Mouse (Mus musculus) heart, adult 2 months (tissue): ENCODE measurements around the gene Gpi1. TPM values are rescaled to one million over a fixed set of nuclear protein-coding genes. Genes with fewer than 3 reads are reported as not detected.

ENCODE experiments used
- DNase-seq, 2 experiments: peaks; one replicate each; pipeline ENCODE4 v3.0.0; 2021
- H3K27ac ChIP-seq: fragments of 200-600 bp; 2 replicates; pipeline ENCODE4 v1.8.1; 2022
- H3K27me3 ChIP-seq: fragments of 200-500 bp; 2 replicates; pipeline ENCODE4 v1.6.1; 2012; ENCODE audit warnings: mild to moderate bottlenecking, low read length, inconsistent platforms, mixed read lengths; ENCODE audit not compliant: control insufficient read depth, insufficient read depth
- H3K36me3 ChIP-seq: fragments of 200-500 bp; 2 replicates; pipeline ENCODE4 v1.6.1; 2012; ENCODE audit warnings: low read length, inconsistent platforms; ENCODE audit not compliant: control insufficient read depth, insufficient read depth
- H3K4me1 ChIP-seq: fragments of 200-500 bp; 2 replicates; pipeline ENCODE4 v1.6.1; 2011; ENCODE audit warnings: low read length; ENCODE audit not compliant: control insufficient read depth, insufficient read depth
- H3K4me3 ChIP-seq: fragments of 200-600 bp; 2 replicates; pipeline ENCODE4 v1.8.1; 2022
- H3K79me2 ChIP-seq: fragments of 200-500 bp; replicated peaks from 2 replicates; pipeline ENCODE4 v1.6.1; 2012; ENCODE audit warnings: mild to moderate bottlenecking, inconsistent platforms, low read length, moderate library complexity, mixed read lengths; ENCODE audit not compliant: control insufficient read depth, insufficient read depth
- H3K9ac ChIP-seq: fragments of 200-500 bp; 2 replicates; pipeline ENCODE4 v1.6.1; 2012; ENCODE audit warnings: low read depth, mild to moderate bottlenecking, control low read depth, inconsistent platforms, low read length, mixed read lengths
- CTCF ChIP-seq: fragments of 200-600 bp; IDR thresholded peaks from 2 replicates; pipeline ENCODE4 v1.8.1; 2022; ENCODE audit warnings: antibody characterized with exemption, mild to moderate bottlenecking, moderate library complexity
- EP300 ChIP-seq: fragments of 200-500 bp; IDR thresholded peaks from 2 replicates; pipeline ENCODE4 v1.6.1; 2011; ENCODE audit warnings: low read depth, low read length, control low read depth; ENCODE audit not compliant: insufficient read depth
- POLR2A ChIP-seq: fragments of 200-500 bp; IDR thresholded peaks from 2 replicates; pipeline ENCODE4 v1.6.1; 2011; ENCODE audit warnings: mild to moderate bottlenecking, low read depth, low read length, control low read depth; ENCODE audit not compliant: insufficient read depth
- WGBS: fragments of 180-500 bp; shearing (Covaris S2); methylation state at CpG from one replicate; pipeline ENCODE4 v1.1.7; 2018; 5-methylcytosine and 5-hydroxymethylcytosine counted together
- intact Hi-C: fragments of 180-260 bp; cut with DNase I; formaldehyde crosslinking; loops from one replicate; pipeline ENCODE4 v1.15.1; 2025
- polyA plus RNA-seq: library from polyadenylated mRNA; depleted of rRNA; stranded (reverse); fragments of >200 nt; gene quantifications from 2 replicates; pipeline ENCODE4 v1.2.3, GENCODE M21; 2012
- total RNA-seq, 2 experiments: library from RNA; stranded (reverse); gene quantifications; 2 replicates each; pipeline ENCODE4 v1.2.3; 2021

The Gpi1 gene
- total and polyA plus RNA-seq, 3 experiments, result 442 to 591 (median 480) TPM

- no peak overlapping the region for H3K4me3 ChIP-seq
- intact Hi-C loops, result no loop called here
- peak overlapping the region; percentile 12 for H3K9ac ChIP-seq
- H3K4me1 ChIP-seq, result peaks cover 16% of the 10 kb centered on the region
- DNase-seq, result peak in 1 of 2 experiments; percentile 31
- H3K27me3 ChIP-seq, result no peaks in the 10 kb centered on the region
- H3K36me3 ChIP-seq, result peaks cover 11% of the 10 kb centered on the region
- TF ChIP-seq POLR2A (no peak), EP300 (no peak), CTCF (no peak)
- no peaks in the 10 kb centered on the region; the same call in 1 of the 2 replicates for H3K79me2 ChIP-seq
- no peak overlapping the region for H3K27ac ChIP-seq
- 15% methylated on average over 8 of the region's 9 CpGs for whole genome bisulfite sequencing
Measured at GRCm38 (mm10) chr7:34228641-34229040, 1.5 kb downstream of the Gpi1 start.

DNA sequence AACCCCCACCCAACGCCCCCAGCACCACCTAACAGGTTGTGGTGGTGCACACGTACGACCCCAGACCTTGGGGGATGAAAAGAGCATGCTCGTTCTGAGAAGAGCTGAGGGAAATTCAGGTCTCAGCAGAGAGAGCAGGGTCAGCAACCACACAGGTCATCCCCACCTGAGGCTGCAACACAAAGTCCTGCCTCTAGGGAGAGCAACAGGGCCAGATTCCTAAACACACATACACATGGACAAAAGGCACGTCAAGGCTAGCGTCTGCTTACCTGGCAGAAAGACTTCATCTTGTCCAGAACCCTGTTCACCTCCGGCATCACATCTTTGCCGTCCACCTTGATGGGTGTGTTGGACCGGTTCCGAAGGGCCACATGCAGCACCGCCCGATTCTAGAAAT lies 3.3 kb downstream of the Gpi1 start:
- Histone ChIP-seq H3K4me3 (no peak overlapping the region), H3K9ac (no peak overlapping the region), H3K27ac (no peak overlapping the region), H3K27me3 (no peaks in the 10 kb centered on the region), H3K4me1 (peaks cover 11% of the 10 kb centered on the region), H3K36me3 (peaks cover 11% of the 10 kb centered on the region), H3K79me2 (no peaks in the 10 kb centered on the region; the same call in 1 of the 2 replicates)
- WGBS, result 82% methylated on average over 12 of the region's 12 CpGs
- intact Hi-C loops, result no loop called here
- TF ChIP-seq POLR2A, result no peak
- TF ChIP-seq CTCF, result peak; percentile 28
- no peak for TF ChIP-seq EP300
- no peak for DNase-seq

DNA sequence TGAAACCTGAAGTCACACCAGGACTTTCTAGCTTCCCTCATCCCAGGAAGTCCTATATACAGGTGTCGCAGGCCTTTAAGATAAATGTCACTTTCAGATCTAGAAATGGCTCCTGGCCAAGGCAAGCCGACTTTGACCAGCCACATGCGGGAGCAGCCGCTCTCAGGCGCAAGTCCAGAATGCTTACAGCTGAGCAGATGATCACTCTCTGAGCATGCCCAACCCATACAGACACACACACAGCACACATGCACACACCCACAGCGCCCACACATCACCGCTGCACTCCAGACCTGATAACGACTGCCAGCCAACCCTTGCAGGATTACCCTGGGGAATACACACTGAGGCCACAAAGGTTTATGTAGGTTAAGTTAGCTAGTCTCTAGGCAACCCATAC lies 4.0 kb downstream of the Gpi1 start:
- H3K9ac ChIP-seq, result no peak overlapping the region
- H3K27ac ChIP-seq, result no peak overlapping the region

DNA sequence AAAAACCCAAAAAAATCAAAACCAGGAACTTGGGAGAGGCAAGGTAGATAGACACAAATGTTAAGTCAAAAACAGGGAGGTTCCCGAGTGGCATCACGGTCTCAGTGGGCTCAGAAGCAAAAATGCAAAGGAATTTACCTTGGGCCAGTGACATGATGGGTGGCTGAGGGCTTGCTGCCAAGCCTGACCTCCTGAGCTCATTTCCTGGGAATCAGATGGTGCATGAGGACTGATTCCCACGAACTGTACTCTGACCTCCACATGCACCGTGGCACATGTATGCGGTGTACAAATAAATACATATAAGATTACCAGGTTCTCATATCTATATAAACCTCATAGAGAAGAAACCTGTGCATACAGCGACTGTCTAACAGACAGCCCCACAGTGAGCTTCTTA lies 5.8 kb downstream of the Gpi1 start:
- TF ChIP-seq POLR2A, result no peak
- no peak for TF ChIP-seq CTCF
- no peak for TF ChIP-seq EP300
- 77% methylated on average over 6 of the region's 6 CpGs for WGBS
- Histone ChIP-seq H3K27ac (no peak overlapping the region), H3K79me2 (no peaks in the 10 kb centered on the region; the same call in 1 of the 2 replicates), H3K36me3 (peaks cover 11% of the 10 kb centered on the region), H3K4me1 (peaks cover 11% of the 10 kb centered on the region), H3K27me3 (no peaks in the 10 kb centered on the region), H3K4me3 (no peak overlapping the region), H3K9ac (no peak overlapping the region)
- intact Hi-C loops, result no loop called here
- no peak for DNase-seq

More for the DNA sequence above, 4.0 kb downstream of the Gpi1 start:
- no peak overlapping the region for H3K4me3 ChIP-seq
- DNase-seq, result no peak
- TF ChIP-seq POLR2A (no peak), EP300 (no peak), CTCF (no peak)
- H3K27me3 ChIP-seq, result no peaks in the 10 kb centered on the region
- H3K79me2 ChIP-seq, result no peaks in the 10 kb centered on the region; the same call in 1 of the 2 replicates
- intact Hi-C loops, result no loop called here
- H3K36me3 ChIP-seq, result peaks cover 11% of the 10 kb centered on the region
- 35% methylated on average over 8 of the region's 8 CpGs for WGBS
- H3K4me1 ChIP-seq, result peaks cover 11% of the 10 kb centered on the region

DNA sequence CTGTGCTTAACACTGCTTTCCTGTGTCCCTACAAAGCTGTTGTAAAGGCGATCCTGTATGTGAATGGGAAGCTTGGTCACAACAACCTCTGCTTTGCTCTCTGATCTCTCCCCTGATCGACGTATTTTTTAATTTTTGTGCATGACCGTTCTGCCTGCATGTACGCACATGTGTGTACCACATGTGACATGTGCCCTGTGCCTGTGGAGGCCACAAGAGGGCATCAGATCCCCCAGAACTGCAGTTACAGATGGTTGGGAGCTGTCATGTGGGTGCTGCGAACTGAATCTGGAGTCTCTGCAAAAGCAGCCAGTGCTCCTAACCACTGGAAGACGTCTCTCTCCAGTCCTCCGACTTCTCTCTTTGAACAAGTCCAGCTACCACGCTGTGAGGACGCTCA lies 7.8 kb downstream of the Gpi1 start:
- no peaks in the 10 kb centered on the region; the same call in 1 of the 2 replicates for H3K79me2 ChIP-seq
- TF ChIP-seq EP300, result no peak
- TF ChIP-seq CTCF, result 0 out of 2 replicates have a peak, but pooled peaks have one; percentile 13
- no peak for TF ChIP-seq POLR2A
- no peaks in the 10 kb centered on the region for H3K27me3 ChIP-seq
- no peaks in the 10 kb centered on the region; the same call in 1 of the 2 replicates for H3K36me3 ChIP-seq
- DNase-seq, result no peak
- H3K4me3 ChIP-seq, result no peak overlapping the region
- intact Hi-C loops, result no loop called here
- no peak overlapping the region for H3K27ac ChIP-seq
- 95% methylated on average over 10 of the region's 10 CpGs for WGBS
- peaks cover 2% of the 10 kb centered on the region; the same call in 1 of the 2 replicates for H3K4me1 ChIP-seq
- H3K9ac ChIP-seq, result no peak overlapping the region

GRCm38 (mm10) chr7:34221594-34222250 lies 8.4 kb downstream of the Gpi1 start:
- H3K9ac ChIP-seq, result no peak overlapping the region
- WGBS, result 80% methylated on average over 9 of the region's 9 CpGs
- no peaks in the 10 kb centered on the region for H3K27me3 ChIP-seq
- no peaks in the 10 kb centered on the region for H3K36me3 ChIP-seq
- no peak for TF ChIP-seq POLR2A
- TF ChIP-seq EP300, result no peak
- no peak for TF ChIP-seq CTCF
- no peaks in the 10 kb centered on the region; the same call in 1 of the 2 replicates for H3K79me2 ChIP-seq
- intact Hi-C loops, result no loop called here
- H3K4me3 ChIP-seq, result no peak overlapping the region
- no peak overlapping the region for H3K27ac ChIP-seq
- no peak for DNase-seq
- H3K4me1 ChIP-seq, result no peaks in the 10 kb centered on the region; the same call in 1 of the 2 replicates
